Mouse (Mus musculus) liver, adult 2 months (tissue): ENCODE results near the gene Olfr462. TPM values are rescaled to one million over a fixed set of nuclear protein-coding genes. Genes with fewer than 3 reads are reported as not detected.

Experiments used
- DNase-seq: peaks from one replicate; pipeline ENCODE4 v3.0.0-alpha.2; 2011; ENCODE audit warnings: low read depth, low spot score; ENCODE audit errors: extremely low read depth
- H3K27ac ChIP-seq: fragments of 200-500 bp; replicated peaks from 2 replicates; pipeline ENCODE4 v1.5.1; 2012; ENCODE audit warnings: low read depth, mild to moderate bottlenecking, control low read depth, inconsistent platforms, low read length; ENCODE audit not compliant: insufficient read depth
- H3K27me3 ChIP-seq: fragments of 200-500 bp; 2 replicates; pipeline ENCODE4 v1.6.1; 2012; ENCODE audit warnings: mild to moderate bottlenecking, moderate library complexity, low read length, inconsistent platforms; ENCODE audit not compliant: control insufficient read depth, insufficient read depth
- H3K36me3 ChIP-seq: fragments of 200-500 bp; 2 replicates; pipeline ENCODE4 v1.6.1; 2012; ENCODE audit warnings: low read length, inconsistent platforms; ENCODE audit not compliant: control insufficient read depth, insufficient read depth
- H3K4me1 ChIP-seq: fragments of 200-500 bp; 2 replicates; pipeline ENCODE4 v1.6.1; 2011; ENCODE audit warnings: low read length; ENCODE audit not compliant: control insufficient read depth, insufficient read depth
- H3K4me3 ChIP-seq: fragments of 200-500 bp; 2 replicates; pipeline ENCODE4 v1.5.1; 2011; ENCODE audit warnings: low read depth, mild to moderate bottlenecking, control low read depth, low read length, moderate library complexity; ENCODE audit not compliant: insufficient read depth
- H3K79me2 ChIP-seq: fragments of 200-500 bp; 2 replicates; pipeline ENCODE4 v1.6.1; 2012; ENCODE audit warnings: inconsistent platforms, mild to moderate bottlenecking, low read length, moderate library complexity; ENCODE audit not compliant: control insufficient read depth, insufficient read depth
- H3K9ac ChIP-seq: fragments of 200-500 bp; 2 replicates; pipeline ENCODE4 v1.6.1; 2012; ENCODE audit warnings: low read depth, mild to moderate bottlenecking, control low read depth, inconsistent platforms, low read length
- CTCF ChIP-seq: fragments of 200-500 bp; IDR thresholded peaks from 2 replicates; pipeline ENCODE4 v1.5.1; 2011; ENCODE audit warnings: low read depth, low read length, control low read depth
- POLR2A ChIP-seq: fragments of 200-500 bp; IDR thresholded peaks from 2 replicates; pipeline ENCODE4 v1.6.1; 2011; ENCODE audit warnings: low read length, control low read depth; ENCODE audit not compliant: insufficient read depth; ENCODE audit errors: extremely low read depth
- WGBS: fragments of 180-500 bp; shearing (Covaris S2); methylation state at CpG from one replicate; pipeline ENCODE4 v1.1.7; 2018; 5-methylcytosine and 5-hydroxymethylcytosine counted together
- polyA plus RNA-seq: library from polyadenylated mRNA; depleted of rRNA; stranded (reverse); fragments of >200 nt; gene quantifications from 2 replicates; pipeline ENCODE4 v1.2.3, GENCODE M21; 2012
- total RNA-seq: library from RNA; depleted of rRNA; stranded (reverse); fragments of >200 nt; gene quantifications from 2 replicates; pipeline ENCODE4 v1.2.3, GENCODE M21; 2014

Gene Olfr462
- total and polyA plus RNA-seq, 2 experiments = not detected

- DNase-seq = no peak
- Histone ChIP-seq H3K79me2 (no peaks in the 10 kb centered on the region), H3K9ac (no peak overlapping the region), H3K27ac (no peak overlapping the region), H3K4me3 (no peak overlapping the region), H3K4me1 (no peaks in the 10 kb centered on the region), H3K27me3 (no peaks in the 10 kb centered on the region), H3K36me3 (no peaks in the 10 kb centered on the region)
- TF ChIP-seq CTCF (no peak), POLR2A (no peak)
- 71% methylated on average over 1 of the region's 1 CpGs for WGBS
Observed at GRCm38 (mm10) chr11:87916005-87916404, 23.9 kb upstream of the Olfr462 start.

DNA sequence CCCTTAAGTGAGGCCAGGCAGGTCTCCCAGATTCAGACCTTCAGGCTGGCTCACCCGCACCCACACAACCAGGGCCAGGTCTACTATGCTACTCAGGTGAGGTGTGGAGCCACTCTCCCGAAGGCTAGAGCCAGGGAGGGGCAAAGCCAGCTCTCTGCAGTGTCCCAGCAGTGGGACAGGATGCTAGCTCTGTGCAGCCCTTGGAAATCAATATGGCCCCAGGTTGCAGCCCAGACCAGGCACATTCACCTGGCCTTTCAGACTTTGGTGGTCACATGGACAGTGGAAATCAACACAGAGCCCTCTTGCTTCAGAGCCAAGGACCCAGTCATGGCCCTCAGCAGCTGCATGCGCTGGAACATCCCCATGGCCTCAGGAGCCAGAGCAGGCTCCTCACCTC, 12.3 kb upstream of the Olfr462 start:
- no peak for TF ChIP-seq CTCF
- TF ChIP-seq POLR2A = no peak
- DNase-seq = no peak
- Histone ChIP-seq H3K36me3 (no peaks in the 10 kb centered on the region), H3K4me1 (no peaks in the 10 kb centered on the region), H3K27ac (no peak overlapping the region), H3K27me3 (no peaks in the 10 kb centered on the region), H3K9ac (no peak overlapping the region), H3K79me2 (no peaks in the 10 kb centered on the region), H3K4me3 (no peak overlapping the region)
- 83% methylated on average over 3 of the region's 3 CpGs for WGBS

DNA sequence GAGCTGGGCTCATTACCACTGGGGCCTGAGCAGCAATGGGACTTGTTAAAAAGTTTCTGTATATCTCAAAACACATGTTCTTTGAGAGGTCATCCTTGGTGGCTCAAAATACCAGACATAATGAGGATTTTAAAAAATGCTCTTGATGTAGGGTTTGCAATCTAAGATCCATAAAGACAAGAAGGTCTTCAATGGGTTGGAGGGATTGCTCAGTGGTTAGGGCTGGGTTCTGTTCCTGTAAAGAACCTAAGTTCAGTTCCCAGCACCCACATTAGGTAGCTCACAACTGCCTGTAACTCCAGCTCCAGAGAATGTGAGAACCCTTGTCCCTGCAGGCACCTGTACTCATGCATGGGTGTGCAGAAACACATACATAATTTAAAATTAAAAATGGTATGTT, 5.2 kb upstream of the Olfr462 start, which contains the start of gene Olfr463:
Gene Olfr463, minus strand, starts transcription at position 101 of the 400 bp plus-strand sequence.
- no peak within 1 kb of the TSS for H3K9ac ChIP-seq
- H3K4me3 ChIP-seq = no peak within 1 kb of the TSS
- no peak for DNase-seq
- no peaks in the 10 kb centered on the region for H3K79me2 ChIP-seq
- H3K27ac ChIP-seq = no peak within 1 kb of the TSS
- H3K36me3 ChIP-seq = no peaks in the 10 kb centered on the region
- H3K4me1 ChIP-seq = no peaks in the 10 kb centered on the region
- TF ChIP-seq CTCF = no peak
- TF ChIP-seq POLR2A = no peak
- no peaks in the 10 kb centered on the region for H3K27me3 ChIP-seq

- H3K27me3 ChIP-seq = no peaks in the 10 kb centered on the region
- no peak for DNase-seq
- H3K4me1 ChIP-seq = no peaks in the 10 kb centered on the region
- WGBS = 68% methylated on average over 5 of the region's 5 CpGs
- H3K79me2 ChIP-seq = no peaks in the 10 kb centered on the region
- no peak for TF ChIP-seq POLR2A
- TF ChIP-seq CTCF = no peak
- no peak overlapping the region for H3K27ac ChIP-seq
- no peaks in the 10 kb centered on the region for H3K36me3 ChIP-seq
- H3K4me3 ChIP-seq = no peak overlapping the region
- H3K9ac ChIP-seq = no peak overlapping the region
Observed at GRCm38 (mm10) chr11:87884856-87885255, 7.2 kb downstream of the Olfr462 start.

GRCm38 (mm10) chr11:87883493-87883892, 8.6 kb downstream of the Olfr462 start:
- Histone ChIP-seq H3K4me3 (no peak overlapping the region), H3K27ac (no peak overlapping the region), H3K79me2 (no peaks in the 10 kb centered on the region), H3K27me3 (no peaks in the 10 kb centered on the region), H3K9ac (no peak overlapping the region), H3K36me3 (no peaks in the 10 kb centered on the region), H3K4me1 (no peaks in the 10 kb centered on the region)
- DNase-seq = peak; percentile 9
- 42% methylated on average over 5 of the region's 5 CpGs for whole genome bisulfite sequencing
- TF ChIP-seq CTCF (peak; percentile 4; the same call in 1 of the 2 replicates), POLR2A (no peak)

- no peak for DNase-seq
- 67% methylated on average over 4 of the region's 4 CpGs for WGBS
- TF ChIP-seq POLR2A (no peak), CTCF (no peak)
- Histone ChIP-seq H3K27ac (no peak overlapping the region), H3K36me3 (no peaks in the 10 kb centered on the region), H3K9ac (no peak overlapping the region), H3K79me2 (no peaks in the 10 kb centered on the region), H3K4me3 (no peak overlapping the region), H3K27me3 (no peaks in the 10 kb centered on the region), H3K4me1 (no peaks in the 10 kb centered on the region)
Observed at GRCm38 (mm10) chr11:87881714-87882113, 10.4 kb downstream of the Olfr462 start.
